ENCODE assay signal across 28 mouse cellular contexts in genomic region chr7:99954212-99954611, GRCm38 (mm10). TPM values are rescaled to one million over a fixed set of nuclear protein-coding genes. Genes with fewer than 3 reads are reported as not detected.
DNase-seq lines count a peak whose midpoint lies in the region; ATAC-seq and TF ChIP-seq lines count a peak whose summit lies in the region.
"Had no signal": no experiment of that assay in that cellular context is flagged by ENCODE, and none has a peak within 500 bp of the region (broad histone marks: within the 10 kb centered on the region; RNA-seq: fewer than 3 reads in every experiment).

No protein-coding gene starts in this region.

- WGBS in lung, adult 2 months: 95% methylated on average over 8 of the region's 8 CpGs

- no peak for TF ChIP-seq POLR2A in lung, adult 2 months (IDR thresholded peaks at IDR 0.05; ENCODE audit: borderline replicate concordance, extremely low read depth, low read depth, low read length)

- TF ChIP-seq CTCF in layer of hippocampus, adult 2 months (conservative IDR thresholded peaks at IDR 0.05): no peak
- no peak for TF ChIP-seq CTCF in lung, adult 2 months (IDR thresholded peaks at IDR 0.05; ENCODE audit: insufficient read depth, low read length)

- H3K4me3 ChIP-seq in layer of hippocampus, adult 2 months: no peak overlapping the region
- no peak overlapping the region for H3K4me3 ChIP-seq in lung, adult 2 months (replicated peaks; ENCODE audit: extremely low read depth, low read depth, low read length)
- H3K4me3 ChIP-seq: embryonic facial prominence, embryonic 10.5 days; embryonic facial prominence, embryonic 15.5 days; forebrain, embryonic 13.5 days; hindbrain, embryonic 12.5 days; limb, embryonic 15.5 days; midbrain, embryonic 12.5 days; myocyte had no signal

- H3K27ac ChIP-seq in layer of hippocampus, adult 2 months: peak overlapping the region; percentile 71
- H3K27ac ChIP-seq: embryonic facial prominence, embryonic 10.5 days; embryonic facial prominence, embryonic 15.5 days; forebrain, embryonic 13.5 days; hindbrain, embryonic 12.5 days; kidney, postnatal 0 days; limb, embryonic 15.5 days; liver, embryonic 14.5 days; midbrain, embryonic 12.5 days had no signal

- peaks cover 3% of the 10 kb centered on the region; the same call in 1 of the 2 replicates for H3K4me1 ChIP-seq in lung, adult 2 months (ENCODE audit: control insufficient read depth, insufficient read depth, low read length)
- H3K4me1 ChIP-seq: embryonic facial prominence, embryonic 10.5 days; embryonic facial prominence, embryonic 15.5 days; forebrain, embryonic 13.5 days; hindbrain, embryonic 12.5 days; midbrain, embryonic 12.5 days had no signal

- no peak for ATAC-seq in megakaryocyte-erythroid progenitor cell, adult 5-6 weeks (replicated peaks; ENCODE audit: low FRiP score, low TSS enrichment, poor library complexity, severe bottlenecking)
- ATAC-seq: forebrain, embryonic 13.5 days; intestine, embryonic 16.5 days had no signal

- no peak for DNase-seq in layer of hippocampus, adult 2 months (ENCODE audit: low spot score in 2 of 2)
- DNase-seq in layer of hippocampus, adult 18-20 months (ENCODE audit: low spot score in 2 of 2): no peak
- peak; percentile 54 for DNase-seq in CD4-positive helper T cell, adult 2 months (ENCODE audit: low read depth, low spot score)
- DNase-seq in naive thymus-derived CD4-positive, alpha-beta T cell, adult 2 months (ENCODE audit: low read depth): peak; percentile 65
- peak; percentile 56 for DNase-seq in thymus, postnatal 14 days
- no peak for DNase-seq in lung, adult 2 months
- no peak for DNase-seq in kidney, postnatal 10 days
- DNase-seq: adrenal gland, adult 8-10 months; cerebellum, adult 8-10 months; cerebellum, postnatal 25 days; gastrocnemius, postnatal 14 days; heart, postnatal 36 days; kidney, adult 8-10 months; lung, postnatal 14 days had no signal

RNA-seq across cellular contexts. Expression of gene Rnf169, which starts 26.0 kb away (rescaled TPM):
- total RNA-seq in layer of hippocampus, adult 2 months (2021): 10 to 100 TPM; 26.6 to 28.2 TPM
- total RNA-seq in layer of hippocampus, adult 18-20 months (2021): 10 to 100 TPM; 26.6 to 28.4 TPM
- polyA plus RNA-seq in lung, adult 2 months (2012; rRNA removed): 5.2 and 6.0 TPM in 2 replicates
- total RNA-seq in megakaryocyte-erythroid progenitor cell, adult 5-6 weeks (2014; fragmentation: Nextera tagmentation): 5.3 and 10.4 TPM in 2 replicates
- total RNA-seq in megakaryocyte-erythroid progenitor cell, adult 5-6 weeks (2017): 7.8 and 14.8 TPM in 2 replicates

RNA-seq across cellular contexts. Expression of gene Chrdl2, which starts 51.8 kb away (rescaled TPM):
- total RNA-seq in layer of hippocampus, adult 2 months (2021): under 1 TPM; 0.27 to 0.38 TPM
- total RNA-seq in layer of hippocampus, adult 18-20 months (2021): not detected
- 0.28 and 0.29 TPM in 2 replicates for polyA plus RNA-seq in lung, adult 2 months (2012; rRNA removed)
- not detected in 2 replicates for total RNA-seq in megakaryocyte-erythroid progenitor cell, adult 5-6 weeks (2014; fragmentation: Nextera tagmentation)
- not detected in 2 replicates for total RNA-seq in megakaryocyte-erythroid progenitor cell, adult 5-6 weeks (2017)
- total RNA-seq: adrenal gland, adult 8-10 months; CH12.LX; megakaryocyte, adult 5-6 weeks had no signal
- polyA plus RNA-seq: forebrain, embryonic 13.5 days; heart, embryonic 16.5 days; midbrain, embryonic 12.5 days; myocyte had no signal

Comparison
In these comparisons a context has a peak if more than half of its experiments do, and no peak if none do; other contexts are left out.
1. DNase-seq: peak in CD4-positive helper T cell, adult 2 months (single experiment), naive thymus-derived CD4-positive, alpha-beta T cell, adult 2 months (single experiment) and thymus, postnatal 14 days (single experiment); none in layer of hippocampus, adult 2 months (0 of 2), layer of hippocampus, adult 18-20 months (0 of 2), lung, adult 2 months (single experiment) and kidney, postnatal 10 days (single experiment).